Mouse (Mus musculus) embryonic facial prominence, embryonic 14.5 days (tissue): ENCODE data around the gene Rfpl4. TPM values are rescaled to one million over a fixed set of nuclear protein-coding genes. Genes with fewer than 3 reads are reported as not detected.

Experiments
- ATAC-seq: fragments of 200-750 bp; cut with Nextera tagmentation; 2 replicates; pipeline ENCODE4 v1.8.0; 2017; ENCODE audit warnings: low read depth, moderate number of reproducible peaks, moderate TSS enrichment
- DNase-seq: peaks from one replicate; pipeline ENCODE4 v3.0.0-alpha.2; 2015; ENCODE audit warnings: low spot score
- H3K27ac ChIP-seq: fragments of 300-500 bp; sonication (generic); replicated peaks from 2 replicates; pipeline ENCODE4 v1.5.1; 2014; ENCODE audit warnings: low read depth, mild to moderate bottlenecking, low read length, moderate library complexity
- H3K27me3 ChIP-seq: fragments of 300-500 bp; sonication (generic); replicated peaks from 2 replicates; pipeline ENCODE4 v1.6.1; 2014; ENCODE audit warnings: low read length; ENCODE audit not compliant: control insufficient read depth, insufficient read depth
- H3K36me3 ChIP-seq: fragments of 300-500 bp; sonication (generic); 2 replicates; pipeline ENCODE4 v1.6.1; 2014; ENCODE audit warnings: low read length, mixed read lengths; ENCODE audit not compliant: control insufficient read depth, insufficient read depth
- H3K4me1 ChIP-seq: fragments of 300-500 bp; sonication (generic); 2 replicates; pipeline ENCODE4 v1.6.1; 2014; ENCODE audit warnings: antibody characterized with exemption, low read length; ENCODE audit not compliant: control insufficient read depth, insufficient read depth
- H3K4me2 ChIP-seq: fragments of 300-500 bp; sonication (generic); 2 replicates; pipeline ENCODE4 v1.6.1; 2014; ENCODE audit warnings: low read depth, mild to moderate bottlenecking, low read length, moderate library complexity, mixed read lengths
- H3K4me3 ChIP-seq: fragments of 300-500 bp; sonication (generic); 2 replicates; pipeline ENCODE4 v1.5.1; 2014; ENCODE audit warnings: low read depth, mild to moderate bottlenecking, low read length
- H3K9ac ChIP-seq: fragments of 300-500 bp; sonication (generic); 2 replicates; pipeline ENCODE4 v1.6.1; 2014; ENCODE audit warnings: low read depth, mild to moderate bottlenecking, low read length, moderate library complexity, mixed read lengths
- H3K9me3 ChIP-seq: fragments of 300-500 bp; sonication (generic); 2 replicates; pipeline ENCODE4 v1.6.1; 2016; ENCODE audit warnings: low read length; ENCODE audit not compliant: control insufficient read depth
- WGBS: fragments of 180-500 bp; shearing (Covaris S2); extraction: QIAGEN DNeasy Blood & Tissue Kit; methylation state at CpG from one replicate; pipeline ENCODE4 v1.1.7; 2014; 5-methylcytosine and 5-hydroxymethylcytosine counted together
- polyA plus RNA-seq: library from polyadenylated mRNA; unstranded; fragments of >200 nt; fragmentation: Nextera tagmentation; extraction: Ambion mirVana; gene quantifications from 2 replicates; pipeline ENCODE4 v1.2.1, GENCODE M21; 2014

Rfpl4 gene
- polyA plus RNA-seq, 1 experiment from 2014 or later, result not detected

GRCm38 (mm10) chr7:5101066-5101663, 15.6 kb downstream of the Rfpl4 start:
- 0 out of 2 replicates have a peak, but pooled peaks have one; percentile 35 for ATAC-seq
- no peak overlapping the region for H3K9ac ChIP-seq
- no peaks in the 10 kb centered on the region for H3K27me3 ChIP-seq
- 88% methylated on average over 10 of the region's 10 CpGs for WGBS
- no peak for DNase-seq
- H3K4me3 ChIP-seq, result no peak overlapping the region
- no peak overlapping the region for H3K4me2 ChIP-seq
- no peak overlapping the region for H3K27ac ChIP-seq
- no peaks in the 10 kb centered on the region for H3K4me1 ChIP-seq
- H3K9me3 ChIP-seq, result no peaks in the 10 kb centered on the region
- H3K36me3 ChIP-seq, result peaks cover 25% of the 10 kb centered on the region

DNA sequence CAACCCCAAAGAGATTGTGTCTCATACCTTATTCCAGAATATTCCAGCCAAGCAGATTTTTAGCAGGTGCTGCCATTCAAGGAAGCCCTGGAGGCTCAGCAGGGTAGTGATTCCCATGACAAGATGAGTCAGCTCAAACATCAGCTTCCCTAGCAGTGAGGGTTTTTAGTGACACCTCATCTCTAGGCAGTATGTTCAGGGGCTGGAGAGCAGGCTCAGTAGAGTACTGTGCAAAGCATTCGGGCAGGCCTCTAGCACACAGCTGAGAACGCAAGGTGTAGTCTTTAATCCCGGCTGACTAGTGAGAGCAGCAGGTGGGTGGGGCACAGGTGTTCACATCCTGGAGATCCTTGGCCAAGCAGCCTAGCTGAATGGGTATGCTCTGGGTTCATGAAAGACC, 17.0 kb downstream of the Rfpl4 start:
- no peak for ATAC-seq

GRCm38 (mm10) chr7:5098769-5099168, 18.0 kb downstream of the Rfpl4 start:
- 92% methylated on average over 5 of the region's 5 CpGs for WGBS
- peaks cover 49% of the 10 kb centered on the region for H3K36me3 ChIP-seq
- no peak for DNase-seq

More for the DNA sequence above, 17.0 kb downstream of the Rfpl4 start:
- Histone ChIP-seq H3K27me3 (no peaks in the 10 kb centered on the region), H3K36me3 (peaks cover 39% of the 10 kb centered on the region), H3K4me1 (no peaks in the 10 kb centered on the region), H3K9me3 (no peaks in the 10 kb centered on the region), H3K4me3 (no peak overlapping the region), H3K27ac (no peak overlapping the region), H3K4me2 (no peak overlapping the region), H3K9ac (no peak overlapping the region)
- WGBS, result 87% methylated on average over 3 of the region's 3 CpGs
- DNase-seq, result no peak

GRCm38 (mm10) chr7:5092831-5093510, 23.8 kb downstream of the Rfpl4 start:
- peaks cover 83% of the 10 kb centered on the region for H3K36me3 ChIP-seq
- 80% methylated on average over 21 of the region's 21 CpGs for WGBS
- H3K9me3 ChIP-seq, result no peaks in the 10 kb centered on the region
- DNase-seq (no peak), ATAC-seq (no peak)
- H3K9ac ChIP-seq, result no peak overlapping the region
- no peaks in the 10 kb centered on the region for H3K4me1 ChIP-seq
- H3K27ac ChIP-seq, result no peak overlapping the region
- H3K4me2 ChIP-seq, result no peak overlapping the region
- no peak overlapping the region for H3K4me3 ChIP-seq
- no peaks in the 10 kb centered on the region for H3K27me3 ChIP-seq

More at GRCm38 (mm10) chr7:5098769-5099168, 18.0 kb downstream of the Rfpl4 start:
- ATAC-seq, result no peak
- Histone ChIP-seq H3K9me3 (no peaks in the 10 kb centered on the region), H3K4me3 (no peak overlapping the region), H3K27me3 (no peaks in the 10 kb centered on the region), H3K4me2 (no peak overlapping the region), H3K9ac (no peak overlapping the region), H3K4me1 (no peaks in the 10 kb centered on the region), H3K27ac (no peak overlapping the region)

DNA sequence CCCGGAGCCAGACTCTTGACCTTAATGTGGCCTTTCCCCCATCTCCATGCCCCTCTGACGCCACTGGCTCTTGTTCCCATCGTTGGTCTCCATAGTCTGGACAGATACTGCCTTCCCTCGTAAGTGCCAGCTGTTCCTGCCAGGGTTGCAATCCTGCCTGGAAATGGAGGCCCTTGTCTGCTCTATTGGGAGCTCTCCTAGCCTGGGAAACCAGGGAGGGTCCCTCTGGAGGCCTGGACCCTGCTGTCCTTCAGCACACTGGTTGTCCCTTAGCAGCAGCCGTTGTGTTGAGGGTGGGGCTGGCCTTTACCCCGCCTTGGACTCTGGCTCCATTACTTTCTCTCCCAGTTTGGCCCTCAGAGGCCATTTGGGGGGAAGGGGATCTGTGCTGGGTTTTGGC, 24.4 kb downstream of the Rfpl4 start:
- Histone ChIP-seq H3K4me2 (no peak overlapping the region), H3K9me3 (no peaks in the 10 kb centered on the region), H3K27me3 (no peaks in the 10 kb centered on the region), H3K27ac (no peak overlapping the region), H3K4me3 (no peak overlapping the region), H3K36me3 (peaks cover 78% of the 10 kb centered on the region), H3K9ac (no peak overlapping the region), H3K4me1 (no peaks in the 10 kb centered on the region)
- WGBS, result 75% methylated on average over 6 of the region's 6 CpGs
- ATAC-seq, result no peak
- no peak for DNase-seq

GRCm38 (mm10) chr7:5091008-5091728, 25.6 kb downstream of the Rfpl4 start:
- no peaks in the 10 kb centered on the region for H3K27me3 ChIP-seq
- no peak overlapping the region for H3K4me2 ChIP-seq
- H3K9ac ChIP-seq, result no peak overlapping the region
- no peaks in the 10 kb centered on the region for H3K4me1 ChIP-seq
- no peak for ATAC-seq
- H3K9me3 ChIP-seq, result no peaks in the 10 kb centered on the region
- H3K4me3 ChIP-seq, result no peak overlapping the region
- no peak overlapping the region for H3K27ac ChIP-seq
- WGBS, result 93% methylated on average over 15 of the region's 15 CpGs
- no peak for DNase-seq
- H3K36me3 ChIP-seq, result peaks cover 78% of the 10 kb centered on the region

DNA sequence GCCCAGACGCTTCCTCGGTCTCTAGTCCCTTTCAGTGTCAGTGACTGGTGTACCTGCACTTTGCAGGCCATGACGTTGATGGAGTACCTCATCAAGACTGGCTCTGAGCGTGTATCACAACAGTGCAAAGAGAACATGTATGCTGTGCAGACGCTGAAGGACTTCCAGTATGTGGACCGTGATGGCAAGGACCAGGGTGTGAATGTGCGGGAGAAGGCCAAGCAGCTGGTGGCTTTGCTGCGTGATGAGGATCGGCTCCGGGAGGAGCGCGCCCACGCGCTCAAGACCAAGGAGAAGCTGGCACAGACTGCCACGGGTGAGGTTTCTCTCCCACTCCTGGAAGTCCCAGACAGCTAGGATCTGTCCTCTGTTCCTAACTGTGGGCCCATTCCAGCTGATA, 26.9 kb downstream of the Rfpl4 start:
- Histone ChIP-seq H3K27ac (no peak overlapping the region), H3K9ac (no peak overlapping the region), H3K9me3 (no peaks in the 10 kb centered on the region), H3K4me2 (no peak overlapping the region), H3K36me3 (peaks cover 76% of the 10 kb centered on the region), H3K4me3 (no peak overlapping the region), H3K27me3 (no peaks in the 10 kb centered on the region), H3K4me1 (no peaks in the 10 kb centered on the region)
- 91% methylated on average over 15 of the region's 15 CpGs for WGBS
- no peak for ATAC-seq
- no peak for DNase-seq

GRCm38 (mm10) chr7:5087886-5088285, 28.9 kb downstream of the Rfpl4 start:
- Histone ChIP-seq H3K9ac (no peak overlapping the region), H3K27me3 (no peaks in the 10 kb centered on the region), H3K36me3 (peaks cover 74% of the 10 kb centered on the region), H3K4me1 (no peaks in the 10 kb centered on the region), H3K4me3 (no peak overlapping the region), H3K4me2 (no peak overlapping the region), H3K9me3 (no peaks in the 10 kb centered on the region), H3K27ac (no peak overlapping the region)
- no peak for DNase-seq
- no peak for ATAC-seq
- WGBS, result 72% methylated on average over 4 of the region's 4 CpGs
